Mouse (Mus musculus) erythroblast, embryonic 14.5 days (primary cell): Measurements from ENCODE around the gene Serpini1. TPM values are rescaled to one million over a fixed set of nuclear protein-coding genes. Genes with fewer than 3 reads are reported as not detected.
"Not testable (repeated sequence)": the region's sequence is repeated elsewhere in the genome, so short reads cannot be mapped to it uniquely, and the experiment has no call there.

Experiments
- H3K27me3 ChIP-seq: 2 replicates; pipeline ENCODE4 v1.6.1; 2012; ENCODE audit warnings: inconsistent platforms; ENCODE audit not compliant: control insufficient read depth
- H3K36me3 ChIP-seq: 2 replicates; pipeline ENCODE4 v1.6.1; 2012; ENCODE audit warnings: mild to moderate bottlenecking, inconsistent platforms; ENCODE audit not compliant: control insufficient read depth
- H3K4me1 ChIP-seq: 2 replicates; pipeline ENCODE4 v1.6.1; 2012; ENCODE audit warnings: inconsistent platforms; ENCODE audit not compliant: control insufficient read depth
- H3K4me3 ChIP-seq: replicated peaks from 2 replicates; pipeline ENCODE3; 2012; ENCODE audit warnings: moderate library complexity, mild to moderate bottlenecking, inconsistent platforms
- H3K9me3 ChIP-seq: 2 replicates; pipeline ENCODE4 v1.6.1; 2012; ENCODE audit warnings: low read length, inconsistent platforms, mixed read lengths; ENCODE audit not compliant: control insufficient read depth
- GATA1 ChIP-seq: IDR thresholded peaks from 2 replicates; pipeline ENCODE4 v1.6.1; 2012; ENCODE audit warnings: low read length, inconsistent platforms, mixed read lengths
- TAL1 ChIP-seq: IDR thresholded peaks from 3 replicates; pipeline ENCODE4 v1.6.1; 2012; ENCODE audit warnings: low read length, inconsistent platforms, mixed read lengths
- polyA plus RNA-seq: library from polyadenylated mRNA; stranded (reverse); fragments of >175 nt; gene quantifications from 2 replicates; pipeline ENCODE4 v1.2.3, GENCODE M21; 2012

Serpini1 gene
- polyA plus RNA-seq, 1 experiment = not detected

DNA sequence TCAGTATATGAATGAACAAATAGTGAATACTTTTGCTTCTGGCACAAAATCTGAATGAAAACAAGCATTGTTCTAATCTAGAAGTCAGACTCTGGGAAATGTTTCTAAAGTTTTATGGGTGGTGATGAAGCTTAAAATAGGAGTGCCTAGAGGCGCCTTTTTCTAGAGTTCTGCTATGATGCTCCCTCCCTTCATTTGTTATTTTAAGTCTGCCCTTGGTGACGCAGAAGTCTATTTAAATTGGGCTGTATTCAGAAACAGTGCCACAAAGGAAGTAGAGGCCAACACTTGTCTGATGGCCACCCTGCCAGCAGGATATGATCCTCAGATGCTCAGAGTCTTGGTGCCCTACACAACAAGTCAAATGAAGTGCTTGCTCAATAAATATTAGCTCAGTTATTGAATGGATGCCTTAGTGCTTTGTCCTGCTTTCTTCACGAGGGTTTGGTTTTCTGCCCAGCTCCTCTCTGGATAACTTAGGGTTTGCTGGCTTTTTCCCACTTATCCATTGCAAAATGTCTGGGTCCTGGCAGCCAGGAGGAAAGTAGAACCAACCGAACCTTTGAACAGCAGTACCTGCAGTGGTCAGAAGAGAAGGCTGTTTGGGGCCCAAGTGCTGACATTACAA is 73.8 kb downstream of the Serpini1 start:
- H3K36me3 ChIP-seq = no peaks in the 10 kb centered on the region
- no peaks in the 10 kb centered on the region for H3K27me3 ChIP-seq
- TF ChIP-seq TAL1 (no peak), GATA1 (no peak)
- H3K4me3 ChIP-seq = no peak overlapping the region
- no peaks in the 10 kb centered on the region for H3K4me1 ChIP-seq
- H3K9me3 ChIP-seq = no peaks in the 10 kb centered on the region

DNA sequence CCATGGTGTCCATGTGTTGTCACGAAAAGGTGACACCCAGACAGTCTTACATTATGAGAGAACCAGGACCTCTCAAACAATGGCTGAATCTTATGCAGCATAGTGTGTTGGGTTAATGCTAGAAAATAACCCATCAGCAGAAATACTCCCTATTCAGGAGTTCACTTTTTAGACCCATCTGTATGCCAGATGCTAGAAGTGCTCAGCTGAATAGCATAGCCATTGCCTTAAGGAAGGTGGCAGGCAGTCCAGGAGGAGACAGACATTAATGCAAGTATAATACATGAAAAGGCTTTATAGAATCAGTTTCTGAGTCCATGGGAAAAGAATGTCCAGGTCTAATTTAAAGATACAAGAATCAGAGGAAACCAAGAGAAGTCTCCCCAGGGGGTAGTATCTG is 75.9 kb downstream of the Serpini1 start:
- TF ChIP-seq GATA1 = no peak
- TF ChIP-seq TAL1 = no peak
- no peaks in the 10 kb centered on the region for H3K4me1 ChIP-seq
- H3K36me3 ChIP-seq = no peaks in the 10 kb centered on the region
- H3K4me3 ChIP-seq = no peak overlapping the region
- H3K27me3 ChIP-seq = no peaks in the 10 kb centered on the region
- H3K9me3 ChIP-seq = no peaks in the 10 kb centered on the region

DNA sequence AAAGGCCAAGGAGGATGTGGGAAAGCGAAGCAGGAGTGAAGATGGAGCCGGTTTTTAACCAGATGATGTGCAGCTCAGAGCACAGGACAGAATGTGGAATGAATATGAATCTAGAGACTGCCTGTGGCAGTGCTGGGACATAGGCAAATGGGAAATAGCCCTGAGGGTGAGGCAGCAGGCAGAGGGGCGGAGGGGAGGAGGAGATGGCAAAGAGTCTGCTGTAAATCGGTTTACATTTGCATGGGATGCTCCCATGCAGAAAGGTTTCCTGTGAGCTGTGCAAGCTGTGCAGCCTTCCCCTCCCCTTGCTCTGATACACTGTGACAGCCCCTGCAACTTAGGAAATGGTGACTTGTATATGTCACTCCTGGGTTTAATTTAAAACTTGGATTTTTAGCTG is 76.3 kb downstream of the Serpini1 start:
- no peak overlapping the region for H3K4me3 ChIP-seq
- no peaks in the 10 kb centered on the region for H3K27me3 ChIP-seq
- no peaks in the 10 kb centered on the region for H3K36me3 ChIP-seq
- no peaks in the 10 kb centered on the region for H3K4me1 ChIP-seq
- TF ChIP-seq TAL1 (no peak), GATA1 (no peak)
- no peaks in the 10 kb centered on the region for H3K9me3 ChIP-seq

DNA sequence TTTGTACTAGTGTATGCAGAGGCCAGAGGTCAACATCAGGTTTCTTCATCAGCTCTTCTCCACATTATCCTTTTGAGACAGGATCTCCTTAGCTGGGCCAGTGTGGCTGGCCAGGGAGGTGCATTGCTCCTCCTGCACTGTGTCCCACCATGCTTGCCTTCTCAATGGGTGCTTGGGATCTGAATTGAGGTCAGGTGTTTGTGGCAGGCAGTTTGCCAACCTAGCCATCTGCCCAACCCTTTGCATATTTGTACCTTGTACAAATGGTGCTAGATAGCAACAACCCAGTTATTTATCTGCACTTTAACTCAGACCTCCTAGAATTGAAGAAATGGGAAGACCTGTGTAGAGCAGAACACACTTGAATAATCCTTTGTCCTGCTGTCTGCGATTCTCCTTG is 78.3 kb downstream of the Serpini1 start:
- H3K36me3 ChIP-seq = no peaks in the 10 kb centered on the region
- no peaks in the 10 kb centered on the region for H3K27me3 ChIP-seq
- H3K4me3 ChIP-seq = no peak overlapping the region
- H3K9me3 ChIP-seq = no peaks in the 10 kb centered on the region
- no peak for TF ChIP-seq TAL1
- TF ChIP-seq GATA1 = no peak
- no peaks in the 10 kb centered on the region for H3K4me1 ChIP-seq

DNA sequence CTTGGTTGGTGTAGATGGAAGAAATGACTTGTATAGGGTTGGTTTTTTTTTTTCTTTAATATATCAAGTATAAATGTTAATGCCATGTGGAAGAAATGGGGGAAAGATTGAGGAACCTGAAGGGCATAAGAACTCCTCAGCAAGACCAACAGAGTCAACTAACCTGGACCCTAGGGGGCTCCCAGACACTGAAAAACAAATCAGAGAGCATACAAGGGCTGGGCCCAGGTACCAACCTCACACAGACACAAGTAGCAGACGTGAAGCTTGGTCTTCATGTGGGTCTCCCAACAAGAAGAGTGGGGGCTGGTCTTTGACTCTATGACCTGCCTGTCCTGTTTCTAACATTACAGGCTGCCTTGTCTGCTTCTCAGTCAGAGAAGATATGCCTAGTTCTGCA is 82.2 kb downstream of the Serpini1 start:
- no peak for TF ChIP-seq GATA1
- H3K27me3 ChIP-seq = no peaks in the 10 kb centered on the region

DNA sequence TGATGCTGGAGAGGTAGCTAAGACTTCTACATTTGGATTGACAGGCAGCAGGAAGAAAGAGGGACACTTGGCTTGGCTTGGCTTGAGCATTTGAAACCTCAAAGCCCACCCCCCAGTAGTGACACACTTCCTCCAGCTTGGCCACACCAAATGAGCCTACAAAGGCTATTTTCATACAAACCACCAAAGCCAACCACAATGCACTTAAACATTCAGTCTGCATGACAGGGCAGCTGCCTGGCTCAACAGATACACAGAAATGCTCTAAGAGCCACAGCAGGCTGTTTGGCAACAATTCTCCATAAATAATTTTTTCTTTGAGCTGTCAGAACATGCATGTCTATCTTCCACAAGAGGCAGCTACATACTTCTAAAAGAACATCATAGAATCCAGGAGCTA is 90.2 kb downstream of the Serpini1 start:
- H3K27me3 ChIP-seq = no peaks in the 10 kb centered on the region
- no peaks in the 10 kb centered on the region for H3K4me1 ChIP-seq
- TF ChIP-seq GATA1 (no peak), TAL1 (no peak)
- H3K36me3 ChIP-seq = no peaks in the 10 kb centered on the region
- H3K9me3 ChIP-seq = no peaks in the 10 kb centered on the region
- H3K4me3 ChIP-seq = no peak overlapping the region

More for the DNA sequence above, 82.2 kb downstream of the Serpini1 start:
- Histone ChIP-seq H3K4me3 (no peak overlapping the region), H3K36me3 (no peaks in the 10 kb centered on the region), H3K4me1 (no peaks in the 10 kb centered on the region), H3K9me3 (no peaks in the 10 kb centered on the region)

DNA sequence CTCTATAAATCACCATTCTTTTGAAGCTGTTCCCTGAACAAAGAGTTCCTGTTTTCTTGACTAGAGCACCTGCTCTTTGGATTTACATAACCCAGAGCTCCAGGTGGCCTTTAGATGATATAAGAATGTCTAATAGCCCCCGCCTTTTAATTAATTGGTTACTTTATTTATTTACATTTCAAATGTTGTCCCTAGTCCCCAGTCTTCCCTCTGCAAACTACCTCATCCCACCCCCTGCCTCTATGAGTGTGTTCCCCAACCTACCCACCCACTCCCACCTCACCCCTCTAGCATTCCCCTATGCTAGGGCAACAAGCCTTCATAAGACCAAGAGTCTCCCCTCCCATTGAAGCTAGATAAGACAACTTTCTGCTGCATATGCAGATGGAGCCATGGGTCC is 90.9 kb downstream of the Serpini1 start:
- no peak for TF ChIP-seq TAL1
- TF ChIP-seq GATA1 = no peak
- Histone ChIP-seq H3K9me3 (no peaks in the 10 kb centered on the region), H3K4me1 (no peaks in the 10 kb centered on the region), H3K36me3 (no peaks in the 10 kb centered on the region), H3K4me3 (no peak overlapping the region), H3K27me3 (no peaks in the 10 kb centered on the region)

DNA sequence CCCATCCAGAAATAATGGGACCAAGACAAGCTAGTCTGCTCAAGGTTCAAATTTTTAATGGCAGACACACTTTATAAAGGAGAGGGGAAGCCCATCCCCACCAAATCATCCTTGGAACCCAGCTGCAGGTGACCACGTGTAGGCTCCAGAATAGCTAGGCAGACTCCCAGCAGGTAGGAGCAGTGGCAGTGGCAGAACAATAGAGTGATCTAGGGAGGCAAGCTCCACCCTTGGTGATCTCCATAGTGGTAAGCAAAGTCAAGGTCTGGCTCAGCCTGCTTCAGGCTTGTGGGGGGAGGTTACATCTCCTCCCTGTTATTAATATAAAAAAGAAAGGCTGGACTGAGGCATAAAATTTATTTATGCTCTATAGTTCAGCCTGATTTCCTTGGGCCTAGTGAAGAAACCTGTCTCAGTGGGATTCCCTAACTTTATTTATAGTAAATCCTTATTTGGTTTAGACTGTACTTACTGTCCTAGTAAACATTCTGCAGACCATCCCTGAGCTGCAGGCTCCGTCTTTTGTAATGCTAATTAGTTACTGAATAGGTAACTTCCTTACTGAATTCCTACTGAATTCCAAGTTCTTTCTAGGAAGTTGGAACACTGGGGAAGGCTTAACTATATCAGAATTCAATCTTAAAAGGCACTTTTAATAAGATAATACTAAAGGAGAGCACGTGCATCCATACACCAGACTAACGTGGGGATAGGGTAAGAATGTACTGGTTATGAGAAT is 93.2 kb downstream of the Serpini1 start:
- not testable (repeated sequence) for H3K27me3 ChIP-seq, H3K4me1 ChIP-seq, H3K9me3 ChIP-seq, H3K36me3 ChIP-seq, H3K4me3 ChIP-seq

DNA sequence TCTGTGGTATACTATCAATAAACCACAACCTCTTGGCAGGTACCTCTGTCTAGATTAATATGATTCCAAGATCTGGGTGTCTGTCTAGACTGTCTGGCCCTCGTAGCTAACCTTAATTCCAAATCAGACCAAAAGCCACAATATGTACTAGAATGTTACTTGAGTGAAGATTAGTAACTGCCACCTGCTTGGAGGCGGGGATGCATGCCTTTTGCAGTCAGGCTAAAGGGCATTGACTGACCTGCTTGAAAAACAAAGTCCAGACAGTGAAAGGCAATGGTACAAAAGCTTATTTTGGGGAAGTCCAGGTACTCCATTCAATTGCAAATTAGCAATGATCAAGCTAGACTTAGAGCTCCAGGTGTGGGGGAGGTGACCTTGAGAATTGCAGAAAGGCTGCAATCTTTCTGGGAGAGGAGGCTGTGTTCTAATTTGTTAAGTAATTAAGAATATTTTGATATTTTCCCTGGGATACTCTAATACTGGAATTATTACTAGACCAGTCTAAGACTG is 94.3 kb downstream of the Serpini1 start:
- H3K36me3 ChIP-seq = no peaks in the 10 kb centered on the region
- TF ChIP-seq TAL1 (no peak), GATA1 (no peak)
- H3K9me3 ChIP-seq = no peaks in the 10 kb centered on the region
- H3K27me3 ChIP-seq = no peaks in the 10 kb centered on the region
- no peak overlapping the region for H3K4me3 ChIP-seq
- no peaks in the 10 kb centered on the region for H3K4me1 ChIP-seq

DNA sequence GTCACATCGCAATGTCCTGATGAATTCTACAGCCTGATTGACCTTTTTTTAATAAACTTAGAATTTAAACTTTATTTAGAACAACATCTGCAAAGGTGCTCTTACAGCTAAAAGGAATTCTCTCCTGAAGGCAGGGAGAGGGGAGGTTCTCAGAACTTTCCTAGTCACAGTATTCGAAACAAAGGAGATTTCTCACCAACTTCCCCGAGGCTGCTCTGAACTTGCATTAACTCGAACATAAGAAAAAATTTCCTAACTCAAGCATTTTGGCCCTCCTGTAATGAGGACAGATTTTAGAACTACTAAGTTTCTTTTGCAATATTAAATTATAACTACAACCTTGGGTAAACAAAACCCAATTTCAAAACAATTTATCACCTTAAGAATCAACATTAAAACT is 96.6 kb downstream of the Serpini1 start:
- H3K36me3 ChIP-seq, H3K4me1 ChIP-seq, H3K27me3 ChIP-seq, H3K4me3 ChIP-seq, H3K9me3 ChIP-seq: not testable (repeated sequence)
